Mouse (Mus musculus) limb, embryonic 14.5 days (tissue): Measurements from ENCODE around the gene Atg3. TPM values are rescaled to one million over a fixed set of nuclear protein-coding genes. Genes with fewer than 3 reads are reported as not detected.

Source experiments
- ATAC-seq: fragments of 200-750 bp; cut with Nextera tagmentation; 2 replicates; pipeline ENCODE4 v1.8.0; 2017; ENCODE audit warnings: low read depth, moderate number of reproducible peaks, moderate TSS enrichment; ENCODE audit not compliant: low FRiP score
- DNase-seq: peaks from one replicate; pipeline ENCODE4 v3.0.0-alpha.2; 2015; ENCODE audit warnings: low spot score
- H3K27ac ChIP-seq: fragments of 300-500 bp; sonication (generic); replicated peaks from 2 replicates; pipeline ENCODE4 v1.5.1; 2014; ENCODE audit warnings: low read depth, mild to moderate bottlenecking, low read length, moderate library complexity, mixed read lengths
- H3K27me3 ChIP-seq: fragments of 300-500 bp; sonication (generic); 2 replicates; pipeline ENCODE4 v1.6.1; 2014; ENCODE audit warnings: low read length, mixed read lengths; ENCODE audit not compliant: control insufficient read depth, insufficient read depth
- H3K36me3 ChIP-seq: fragments of 300-500 bp; sonication (generic); 2 replicates; pipeline ENCODE4 v1.6.1; 2014; ENCODE audit warnings: mild to moderate bottlenecking, low read length, moderate library complexity, mixed read lengths; ENCODE audit not compliant: control insufficient read depth, insufficient read depth
- H3K4me1 ChIP-seq: fragments of 300-500 bp; sonication (generic); 2 replicates; pipeline ENCODE4 v1.6.1; 2014; ENCODE audit warnings: antibody characterized with exemption, low read length, mixed read lengths; ENCODE audit not compliant: control insufficient read depth, insufficient read depth
- H3K4me2 ChIP-seq: fragments of 300-500 bp; sonication (generic); replicated peaks from 2 replicates; pipeline ENCODE4 v1.6.1; 2014; ENCODE audit warnings: low read depth, mild to moderate bottlenecking, low read length, moderate library complexity; ENCODE audit not compliant: severe bottlenecking
- H3K4me3 ChIP-seq: fragments of 300-500 bp; sonication (generic); replicated peaks from 2 replicates; pipeline ENCODE4 v1.5.1; 2014; ENCODE audit warnings: low read length
- H3K9ac ChIP-seq: fragments of 300-500 bp; sonication (generic); 2 replicates; pipeline ENCODE4 v1.6.1; 2014; ENCODE audit warnings: mild to moderate bottlenecking, low read depth, low read length, moderate library complexity; ENCODE audit not compliant: severe bottlenecking
- H3K9me3 ChIP-seq: fragments of 300-500 bp; sonication (generic); 2 replicates; pipeline ENCODE4 v1.6.1; 2016; ENCODE audit warnings: low read length; ENCODE audit not compliant: control insufficient read depth
- POLR2A ChIP-seq: fragments of 200-500 bp; IDR thresholded peaks from 2 replicates; pipeline ENCODE4 v1.8.0; 2012; ENCODE audit warnings: inconsistent platforms, mild to moderate bottlenecking, moderate library complexity, borderline replicate concordance; ENCODE audit not compliant: insufficient read depth, insufficient read length; ENCODE audit errors: extremely low read depth
- WGBS: fragments of 180-500 bp; shearing (Covaris S2); extraction: QIAGEN DNeasy Blood & Tissue Kit; methylation state at CpG from one replicate; pipeline ENCODE4 v1.1.7; 2014; 5-methylcytosine and 5-hydroxymethylcytosine counted together
- polyA plus RNA-seq, 2 experiments: library from polyadenylated mRNA; depleted of rRNA in 1 of 2; stranded (reverse) in 1 of 2; unstranded in 1 of 2; fragments of >200 nt; fragmentation: Nextera tagmentation in 1 of 2; extraction: Ambion mirVana in 1 of 2; gene quantifications; 2 replicates each; pipeline versions ENCODE4 v1.2.1 to v1.2.3; 2012 to 2014

Gene Atg3
- polyA plus RNA-seq, 2 experiments, result 28.8 to 36.8 TPM

DNA sequence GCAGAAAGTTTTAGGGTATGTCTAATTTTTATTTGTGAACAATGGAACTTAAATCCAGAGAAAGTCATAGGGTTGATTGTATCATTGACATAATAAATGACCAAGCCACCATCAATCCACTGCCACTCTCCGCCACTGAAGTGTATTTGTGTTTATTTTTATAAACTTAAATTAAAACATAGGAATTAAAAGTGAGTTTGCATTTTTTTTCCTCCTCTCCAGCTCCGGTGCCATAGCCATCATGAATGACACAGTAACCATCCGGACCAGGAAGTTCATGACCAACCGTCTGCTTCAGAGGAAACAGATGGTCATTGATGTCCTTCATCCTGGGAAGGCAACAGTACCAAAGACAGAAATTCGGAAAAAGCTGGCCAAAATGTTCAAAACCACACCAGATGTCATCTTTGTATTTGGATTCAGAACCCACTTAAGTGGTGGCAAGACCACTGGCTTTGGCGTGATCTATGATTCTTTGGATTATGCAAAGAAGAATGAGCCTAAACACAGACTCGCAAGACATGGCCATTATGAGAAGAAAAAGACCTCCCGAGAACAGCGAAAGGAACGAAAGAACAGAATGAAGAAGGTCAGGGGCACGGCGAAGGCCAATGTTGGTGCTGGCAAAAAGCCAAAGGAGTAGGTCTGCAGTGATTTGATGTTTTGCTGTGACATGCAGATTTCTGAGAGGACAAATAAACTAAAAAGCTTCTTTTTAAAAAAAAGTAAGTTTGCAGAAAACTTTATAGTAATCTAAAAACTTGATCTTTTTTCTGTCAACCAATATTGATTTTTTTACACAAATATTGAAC, 46.5 kb downstream of the Atg3 start:
- TF ChIP-seq POLR2A, result no peak
- Histone ChIP-seq H3K9me3 (no peaks in the 10 kb centered on the region), H3K36me3 (no peaks in the 10 kb centered on the region), H3K4me3 (no peak overlapping the region), H3K4me2 (no peak overlapping the region), H3K27ac (no peak overlapping the region), H3K4me1 (no peaks in the 10 kb centered on the region), H3K9ac (no peak overlapping the region), H3K27me3 (no peaks in the 10 kb centered on the region)
- WGBS, result 86% methylated on average over 12 of the region's 12 CpGs
- DNase-seq, result no peak
- no peak for ATAC-seq

DNA sequence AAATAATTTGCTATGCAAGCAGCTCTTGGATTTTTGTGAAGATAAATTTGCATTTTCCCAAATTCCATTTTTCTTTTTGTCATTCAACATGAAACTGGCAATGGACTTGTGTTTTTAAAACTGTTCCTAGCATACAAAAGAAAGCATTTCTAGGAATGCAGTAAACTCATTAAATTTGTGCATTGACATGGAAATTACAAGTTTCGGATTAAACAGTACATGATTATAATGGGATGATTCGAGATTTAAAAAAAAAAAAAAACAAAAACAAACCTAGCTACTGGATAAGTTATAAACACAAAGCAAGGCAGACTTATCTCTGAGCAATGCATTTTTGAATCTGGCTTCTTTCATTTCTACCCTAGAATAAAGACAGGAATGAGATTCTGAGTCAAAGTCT, 63.4 kb downstream of the Atg3 start:
- no peak for TF ChIP-seq POLR2A
- Histone ChIP-seq H3K4me2 (no peak overlapping the region), H3K4me3 (no peak overlapping the region), H3K27ac (no peak overlapping the region), H3K9me3 (no peaks in the 10 kb centered on the region), H3K9ac (no peak overlapping the region), H3K4me1 (no peaks in the 10 kb centered on the region), H3K27me3 (no peaks in the 10 kb centered on the region), H3K36me3 (no peaks in the 10 kb centered on the region)
- 71% methylated on average over 2 of the region's 2 CpGs for WGBS
- ATAC-seq (no peak), DNase-seq (no peak)

DNA sequence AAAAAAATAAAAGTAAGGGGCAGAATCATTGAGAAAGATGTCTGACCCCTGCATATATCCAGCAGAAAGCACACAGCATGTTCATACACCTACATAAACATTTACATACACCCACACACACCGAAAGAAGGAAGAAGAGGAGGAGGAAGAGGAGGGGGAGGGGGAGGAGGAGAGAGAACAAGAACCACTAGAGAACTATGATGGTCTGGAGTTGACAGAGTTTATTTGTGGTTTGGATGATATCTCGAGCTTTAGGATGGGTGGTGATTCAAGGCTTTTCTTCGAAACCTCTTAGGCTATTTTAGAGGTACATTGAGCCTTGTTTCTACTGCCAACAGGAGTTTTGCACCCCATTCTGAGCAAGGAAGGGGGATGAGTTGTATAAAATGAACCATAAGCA, 64.2 kb downstream of the Atg3 start:
- Histone ChIP-seq H3K4me1 (no peaks in the 10 kb centered on the region), H3K27ac (no peak overlapping the region), H3K27me3 (no peaks in the 10 kb centered on the region), H3K36me3 (no peaks in the 10 kb centered on the region), H3K4me2 (no peak overlapping the region), H3K9ac (no peak overlapping the region), H3K9me3 (no peaks in the 10 kb centered on the region), H3K4me3 (no peak overlapping the region)
- no peak for ATAC-seq
- 85% methylated on average over 3 of the region's 3 CpGs for WGBS
- DNase-seq, result no peak
- no peak for TF ChIP-seq POLR2A

DNA sequence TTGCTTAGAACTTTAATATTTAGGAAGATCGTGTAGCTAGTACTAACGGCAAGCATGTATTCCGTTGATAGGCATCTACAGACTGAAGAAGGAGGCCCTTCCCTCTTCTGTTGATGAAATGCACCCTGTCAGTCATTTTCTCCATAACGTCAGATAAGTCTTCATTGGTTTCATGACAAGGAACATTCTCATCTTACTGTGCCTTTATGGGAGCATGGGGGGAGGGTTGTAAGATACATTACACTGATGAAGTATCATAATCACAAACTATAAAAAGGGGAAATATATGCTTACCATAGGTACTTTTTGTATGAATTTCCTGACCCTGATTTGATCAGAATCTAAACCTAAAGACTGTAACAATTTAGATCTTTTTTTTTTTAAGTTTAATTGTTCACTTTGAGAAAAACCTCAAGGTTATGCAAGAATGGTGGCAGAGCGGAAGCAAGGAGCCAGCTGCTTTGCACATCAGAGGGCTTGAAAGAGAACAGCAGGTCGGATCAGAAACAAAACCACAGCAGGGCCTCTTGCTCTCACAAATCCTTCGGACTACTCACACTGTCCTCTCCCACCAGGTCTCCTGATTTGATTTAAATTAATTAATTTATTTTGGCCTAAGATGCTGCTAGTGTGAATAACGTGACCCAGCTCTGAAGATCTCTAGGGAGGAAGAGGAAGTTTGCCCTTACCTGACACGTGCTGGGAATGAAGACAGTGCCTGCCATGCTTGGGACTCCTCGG, 65.2 kb downstream of the Atg3 start, which contains the start of gene Btla:
TSS of gene Btla (plus strand) at position 668 of the 741 bp plus-strand sequence.
- H3K36me3 ChIP-seq, result no peaks in the 10 kb centered on the region
- no peak within 1 kb of the TSS for H3K9ac ChIP-seq
- H3K4me1 ChIP-seq, result no peaks in the 10 kb centered on the region
- no peaks in the 10 kb centered on the region for H3K9me3 ChIP-seq
- ATAC-seq (no peak), DNase-seq (no peak)
- no peak within 1 kb of the TSS for H3K4me3 ChIP-seq
- H3K27me3 ChIP-seq, result no peaks in the 10 kb centered on the region
- no peak for TF ChIP-seq POLR2A
- no peak within 1 kb of the TSS for H3K27ac ChIP-seq
- H3K4me2 ChIP-seq, result no peak within 1 kb of the TSS
- 42% methylated on average over 10 of the region's 10 CpGs for WGBS

DNA sequence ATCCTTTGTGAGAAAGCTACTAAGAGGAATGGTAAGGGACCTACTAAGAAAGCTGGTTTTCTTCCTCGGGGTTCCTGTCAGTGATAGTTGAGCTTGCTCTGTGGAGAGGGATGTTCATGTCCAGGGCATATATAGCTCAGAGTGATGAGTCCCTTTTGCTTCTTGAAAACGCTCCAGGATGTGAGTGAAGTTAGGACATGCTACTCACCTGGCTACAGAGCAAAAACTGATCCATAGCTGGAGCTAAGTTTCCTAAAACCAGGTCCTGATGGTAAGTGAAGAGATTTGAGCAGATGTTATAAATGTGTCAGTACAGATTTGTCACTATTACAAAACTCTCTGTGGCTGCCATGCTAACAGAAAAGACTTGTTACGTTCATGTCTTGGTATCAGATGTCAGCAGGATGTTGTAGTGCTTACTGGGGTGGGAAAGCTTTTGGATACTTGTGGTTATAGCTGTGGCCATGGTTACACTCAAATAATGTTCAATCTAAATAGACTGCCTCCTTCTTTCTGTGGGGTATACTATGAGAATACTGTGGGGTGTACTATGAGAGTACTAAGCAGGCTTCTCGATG, 65.9 kb downstream of the Atg3 start:
- TF ChIP-seq POLR2A, result no peak
- WGBS, result 61% methylated on average over 4 of the region's 4 CpGs
- H3K27ac ChIP-seq, result no peak overlapping the region
- no peak overlapping the region for H3K4me3 ChIP-seq
- DNase-seq (no peak), ATAC-seq (no peak)
- no peak overlapping the region for H3K9ac ChIP-seq
- no peaks in the 10 kb centered on the region for H3K36me3 ChIP-seq
- H3K9me3 ChIP-seq, result no peaks in the 10 kb centered on the region
- H3K4me1 ChIP-seq, result no peaks in the 10 kb centered on the region
- no peaks in the 10 kb centered on the region for H3K27me3 ChIP-seq
- no peak overlapping the region for H3K4me2 ChIP-seq
